Mouse (Mus musculus) ES-Bruce4 (cell line): ENCODE results near the gene Siah2.

Source experiments
- CTCF ChIP-seq: IDR thresholded peaks from one replicate; pipeline ENCODE4 v1.8.1; 2011; ENCODE audit warnings: low read depth, low read length
- EP300 ChIP-seq: IDR thresholded peaks from 2 replicates; pipeline ENCODE4 v1.6.1; 2011; ENCODE audit warnings: low read depth, low read length; ENCODE audit not compliant: insufficient read depth

DNA sequence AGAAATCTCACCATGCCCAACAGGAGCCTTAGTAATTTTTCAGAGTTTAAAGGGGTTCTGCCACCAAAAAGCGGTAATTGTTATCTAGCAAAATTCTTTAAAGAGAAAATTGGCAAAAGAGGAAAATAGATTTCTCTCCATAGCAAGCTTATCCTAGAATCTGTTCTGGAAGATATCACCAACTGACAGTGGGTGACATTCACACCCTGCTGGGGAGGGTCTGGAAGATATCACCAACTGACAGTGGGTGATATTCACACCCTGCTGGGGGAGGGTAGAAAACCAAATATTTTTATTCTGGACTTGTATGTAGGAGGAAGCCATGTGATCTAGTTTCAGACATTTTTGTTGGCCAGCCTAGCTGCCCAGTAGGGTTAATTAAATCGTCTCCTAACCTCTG, 24.5 kb upstream of the Siah2 start:
- TF ChIP-seq CTCF = no peak
- TF ChIP-seq EP300 = no peak
